Mouse (Mus musculus) urinary bladder, postnatal 10 days (tissue): ENCODE results near the gene Il18.
"Not testable (repeated sequence)": the region's sequence is repeated elsewhere in the genome, so short reads cannot be mapped to it uniquely, and the experiment has no call there.

Experiments
- DNase-seq: peaks from one replicate; pipeline ENCODE4 v3.0.0; 2022; ENCODE audit warnings: low spot score

The Il18 gene

GRCm38 (mm10) chr9:50603998-50604324, 49.3 kb downstream of the Il18 start:
- DNase-seq = no peak

- DNase-seq = no peak
Observed at GRCm38 (mm10) chr9:50604338-50604737, 49.7 kb downstream of the Il18 start.

DNA sequence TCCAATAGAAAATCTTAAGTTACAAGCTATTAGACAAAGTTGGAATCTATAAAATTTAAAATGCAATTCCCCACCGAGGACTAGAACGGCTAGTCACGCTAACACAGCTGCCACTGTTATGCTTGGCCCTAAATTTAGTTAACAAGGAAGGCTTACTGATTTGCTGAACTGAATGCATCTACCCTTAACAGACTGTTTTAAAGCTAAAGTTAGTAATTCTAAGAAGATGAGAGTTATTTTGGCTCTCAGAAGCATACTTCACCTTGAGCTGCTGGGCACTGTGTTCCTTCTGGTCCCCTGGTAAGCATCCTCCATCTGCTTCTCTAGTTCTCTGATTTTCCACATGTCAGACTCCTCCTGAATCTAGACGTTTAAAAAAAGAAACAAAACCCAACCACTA, 57.5 kb downstream of the Il18 start:
- DNase-seq = no peak

GRCm38 (mm10) chr9:50616161-50616560, 61.5 kb downstream of the Il18 start:
- no peak for DNase-seq

GRCm38 (mm10) chr9:50616766-50617603, 62.4 kb downstream of the Il18 start, which contains the start of the genes Pih1d2 and Nkapd1:
Pih1d2 (plus strand) TSS chr9:50617321.
Nkapd1 (minus strand) TSS chr9:50617464.
- DNase-seq = peak; percentile 33

DNA sequence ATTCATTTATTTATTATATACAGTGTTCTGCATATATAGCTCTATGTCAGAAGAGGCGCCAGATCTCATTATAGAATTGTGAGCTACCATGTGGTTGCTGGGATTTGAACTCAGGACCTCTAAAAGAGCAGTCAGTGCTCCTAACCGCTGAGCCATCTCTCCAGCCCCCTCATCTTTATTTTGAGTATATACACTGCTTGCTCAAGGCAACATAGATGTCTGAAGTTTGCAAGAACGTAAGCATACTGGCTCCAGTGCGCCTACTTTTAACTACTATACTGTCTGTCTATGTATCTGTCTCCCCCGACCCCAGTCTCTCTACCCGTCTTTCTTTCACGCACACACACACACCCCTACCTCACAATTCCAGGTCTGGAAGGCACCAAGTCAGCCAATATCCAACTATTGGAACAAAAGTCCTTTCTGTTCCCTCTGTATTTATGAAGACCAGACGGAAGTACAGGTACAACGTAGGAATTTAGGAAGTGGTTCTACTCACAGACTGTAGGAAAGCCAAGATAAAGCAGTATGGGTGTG, 63.2 kb downstream of the Il18 start:
- no peak for DNase-seq

- not testable (repeated sequence) for DNase-seq
Observed at GRCm38 (mm10) chr9:50630903-50631302, 76.3 kb downstream of the Il18 start.
